Mouse (Mus musculus) erythroblast, embryonic 14.5 days (primary cell): ENCODE results near the gene Mtf1.

ENCODE experiments used
- GATA1 ChIP-seq: IDR thresholded peaks from 2 replicates; pipeline ENCODE4 v1.6.1; 2012; ENCODE audit warnings: low read length, inconsistent platforms, mixed read lengths
- TAL1 ChIP-seq: IDR thresholded peaks from 3 replicates; pipeline ENCODE4 v1.6.1; 2012; ENCODE audit warnings: low read length, inconsistent platforms, mixed read lengths

DNA sequence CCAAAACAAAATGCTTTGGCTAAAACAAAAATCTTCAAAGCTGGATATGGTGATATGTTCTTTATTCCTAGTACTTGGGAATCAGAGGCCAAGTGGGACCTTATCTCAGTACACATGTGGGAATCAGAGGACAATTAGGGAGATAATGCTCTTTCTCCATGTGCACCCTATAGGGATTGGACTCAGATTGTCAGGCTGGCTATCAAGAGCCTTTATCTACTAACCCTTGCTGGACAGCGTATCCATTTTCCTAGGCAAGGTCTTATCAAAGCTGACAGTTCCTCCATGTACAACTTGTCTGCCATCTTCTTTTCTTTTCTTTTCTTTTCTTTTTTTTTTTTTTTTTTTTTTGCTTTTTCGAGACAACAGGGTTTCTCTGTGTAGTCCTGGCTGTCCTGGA, 28.5 kb upstream of the Mtf1 start:
- TF ChIP-seq TAL1 (peak; percentile 55), GATA1 (peak; percentile 67)
